Mouse (Mus musculus) leukemia stem cell, adult 10-12 weeks (primary cell): Measurements from ENCODE around the gene Bcl2l1. TPM values are rescaled to one million over a fixed set of nuclear protein-coding genes. Genes with fewer than 3 reads are reported as not detected.

Experiments used
- polyA plus RNA-seq: library from polyadenylated mRNA; stranded (reverse); fragments of >175 nt; gene quantifications from 2 replicates; pipeline ENCODE4 v1.2.3, GENCODE M21; 2012; ENCODE audit warnings: low replicate concordance

The Bcl2l1 gene
- polyA plus RNA-seq: 97.0 and 169 TPM in 2 replicates

DNA sequence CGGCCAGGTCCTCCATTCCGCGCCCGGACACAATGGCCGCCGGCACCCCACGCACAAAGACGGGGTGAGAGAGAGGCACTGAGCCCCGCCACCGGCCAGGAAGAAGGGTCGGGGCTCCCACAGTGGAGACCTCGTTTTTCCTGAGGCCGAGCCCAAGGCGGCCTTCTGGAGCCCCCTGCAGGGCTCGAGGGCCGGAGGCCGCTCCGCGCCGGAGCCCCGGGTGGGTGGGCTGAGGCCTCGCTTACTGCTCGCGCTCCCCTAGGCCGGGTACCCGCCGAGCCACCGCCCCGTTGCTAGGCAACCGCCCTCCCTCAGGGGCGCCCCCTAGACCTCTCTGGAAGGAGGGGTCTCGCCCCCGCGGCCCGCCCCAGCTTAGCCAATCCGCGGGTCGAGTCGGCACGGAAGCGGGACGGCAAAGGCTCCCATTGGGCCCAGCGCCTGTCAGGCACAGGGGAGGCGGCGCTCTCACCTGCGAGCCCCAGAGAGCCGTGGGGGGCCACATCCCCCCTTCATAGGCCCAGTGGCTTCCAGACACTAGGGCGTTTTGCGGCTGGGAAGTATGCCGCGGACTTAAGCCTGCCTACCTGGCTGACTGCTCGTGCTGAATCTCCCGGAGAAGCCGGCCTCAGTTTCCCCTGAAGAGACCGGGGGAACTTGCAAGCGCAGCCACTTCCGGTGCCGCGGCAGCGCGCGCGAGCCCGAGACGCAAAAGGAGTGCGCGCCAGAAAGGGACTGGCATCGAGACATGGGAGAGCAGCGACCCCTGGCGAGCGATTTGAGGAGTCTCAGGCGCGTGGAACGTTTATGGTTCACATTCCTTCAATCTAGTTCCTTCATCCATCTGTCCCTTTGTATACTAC is at the start of gene Bcl2l1:
Bcl2l1 (minus strand) TSS at position 710 of the 860 bp plus-strand sequence.

DNA sequence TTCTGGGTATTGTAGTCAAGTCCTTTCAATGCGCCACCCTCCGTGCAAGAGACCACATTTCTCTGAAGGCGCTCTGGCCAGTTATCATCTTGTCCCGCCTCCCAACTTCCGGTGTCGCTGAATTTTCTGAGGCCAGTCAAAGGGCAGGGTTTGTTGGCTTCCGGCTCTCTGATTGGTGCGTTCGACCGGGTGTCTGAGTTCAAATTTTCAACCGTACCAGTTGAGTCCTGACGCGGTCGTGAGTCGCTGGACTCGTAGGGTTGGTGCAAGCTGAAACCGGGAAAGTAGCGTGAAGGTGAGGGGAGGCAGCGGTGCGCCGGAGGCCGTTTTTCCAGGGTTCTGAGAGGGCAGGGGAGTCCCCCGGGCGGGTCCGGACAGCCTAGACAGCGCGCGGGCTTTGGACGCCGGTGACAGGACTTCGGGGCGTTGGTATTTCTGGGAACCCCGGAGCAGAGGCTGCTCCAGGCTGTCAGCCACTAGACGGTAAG is 16.3 kb upstream of the Bcl2l1 start, which contains the start of gene Tpx2:
Tpx2 (plus strand) TSS at position 150 of the 488 bp plus-strand sequence.

DNA sequence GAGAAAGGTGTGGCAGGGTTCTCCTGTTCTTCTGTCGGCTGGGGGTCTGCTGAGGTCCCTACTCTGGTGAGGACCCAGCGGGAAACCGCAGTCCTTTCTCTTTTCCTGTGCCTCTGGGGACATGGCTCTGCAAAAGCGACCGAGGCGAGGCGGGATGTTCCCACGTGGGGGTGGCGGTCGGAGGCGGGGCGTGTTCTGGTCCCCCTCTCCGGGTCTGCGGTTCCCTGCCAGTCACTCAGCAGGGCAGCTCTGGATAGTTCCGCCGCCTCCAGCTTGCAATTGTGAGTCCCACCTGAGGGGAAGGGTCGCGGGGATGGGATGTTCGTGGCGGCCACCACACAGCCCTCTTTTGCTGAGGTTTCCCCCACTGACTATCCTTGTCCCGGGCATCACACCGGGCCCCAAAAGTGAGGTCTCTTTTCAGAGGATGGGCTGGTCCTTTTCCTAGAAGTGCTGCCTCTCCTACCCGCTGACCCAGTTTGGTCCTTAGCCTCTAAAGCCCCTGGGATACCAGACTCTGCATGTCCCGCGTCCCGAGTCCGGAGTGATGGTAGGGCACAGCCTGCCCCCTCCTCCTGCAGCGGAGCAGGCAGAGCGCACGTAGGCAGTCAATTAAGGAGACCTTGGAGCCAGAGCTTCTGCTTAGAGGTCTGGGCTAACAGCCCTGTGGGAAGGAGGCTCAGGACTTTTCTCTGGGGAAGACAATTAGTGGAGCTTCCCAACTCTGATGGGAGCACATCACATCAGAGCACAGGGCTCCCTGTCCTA is 77.4 kb downstream of the Bcl2l1 start, which contains the start of gene Cox4i2:
Cox4i2 (plus strand) TSS at position 230 of the 768 bp plus-strand sequence.

DNA sequence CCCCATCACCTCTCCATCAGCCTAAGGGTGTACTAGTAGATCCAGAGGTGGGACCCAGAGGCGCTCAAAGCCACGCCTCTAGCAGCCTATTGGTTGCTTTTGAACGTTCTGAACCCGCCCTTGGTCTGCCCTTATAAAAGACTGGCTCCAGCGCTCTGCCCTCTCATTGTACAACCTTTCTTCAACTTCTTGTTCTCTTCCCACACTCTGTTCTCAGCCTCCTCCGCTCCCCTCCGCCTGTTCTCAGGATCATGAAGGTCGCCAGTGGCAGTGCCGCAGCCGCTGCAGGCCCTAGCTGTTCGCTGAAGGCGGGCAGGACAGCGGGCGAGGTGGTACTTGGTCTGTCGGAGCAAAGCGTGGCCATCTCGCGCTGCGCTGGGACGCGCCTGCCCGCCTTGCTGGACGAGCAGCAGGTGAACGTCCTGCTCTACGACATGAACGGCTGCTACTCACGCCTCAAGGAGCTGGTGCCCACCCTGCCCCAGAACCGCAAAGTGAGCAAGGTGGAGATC is 95.4 kb downstream of the Bcl2l1 start, which contains the start of gene Id1:
Id1 (plus strand) TSS at position 162 of the 512 bp plus-strand sequence.

Other genes starting within 250 kb of the Bcl2l1 start
- not detected in 2 replicates for gene Defb45, start 232.3 kb downstream of the Bcl2l1 start, polyA plus RNA-seq
- gene Defb36, start 227.4 kb downstream of the Bcl2l1 start, polyA plus RNA-seq: not detected in 2 replicates
- gene Defb25, start 208.7 kb downstream of the Bcl2l1 start, polyA plus RNA-seq: not detected in 2 replicates
- 0.80 and 2.1 TPM in 2 replicates for gene Rem1, start 204.8 kb downstream of the Bcl2l1 start, polyA plus RNA-seq
- gene H13, start 162.3 kb downstream of the Bcl2l1 start, polyA plus RNA-seq: 109 and 191 TPM in 2 replicates
- 2.2 TPM in 1 of 2 replicates, not detected in the other for gene Mcts2, start 144.7 kb downstream of the Bcl2l1 start, polyA plus RNA-seq
- gene Id1, start 95.5 kb downstream of the Bcl2l1 start, polyA plus RNA-seq: 2.9 and 6.2 TPM in 2 replicates
- gene Cox4i2, start 77.6 kb downstream of the Bcl2l1 start, polyA plus RNA-seq: 0.35 TPM in 1 of 2 replicates, not detected in the other
- 9.2 and 11.6 TPM in 2 replicates for gene Tpx2, start 16.2 kb upstream of the Bcl2l1 start, polyA plus RNA-seq
- not detected in 2 replicates for gene Mylk2, start 79.6 kb upstream of the Bcl2l1 start, polyA plus RNA-seq
- 0.32 and 1.1 TPM in 2 replicates for gene Foxs1, start 101.5 kb upstream of the Bcl2l1 start, polyA plus RNA-seq
- not detected in 2 replicates for gene Dusp15, start 120.0 kb upstream of the Bcl2l1 start, polyA plus RNA-seq
- gene Ttll9, start 130.8 kb upstream of the Bcl2l1 start, polyA plus RNA-seq: 0.18 TPM in 1 of 2 replicates, not detected in the other
- 11.0 and 20.0 TPM in 2 replicates for gene Pdrg1, start 183.7 kb upstream of the Bcl2l1 start, polyA plus RNA-seq
- not detected in 2 replicates for gene Xkr7, start 200.1 kb upstream of the Bcl2l1 start, polyA plus RNA-seq
- 0.18 and 1.3 TPM in 2 replicates for gene Ccm2l, start 234.2 kb upstream of the Bcl2l1 start, polyA plus RNA-seq